Mouse (Mus musculus) olfactory bulb, adult 2 months (tissue): ENCODE data around the gene Eno1. TPM values are rescaled to one million over a fixed set of nuclear protein-coding genes. Genes with fewer than 3 reads are reported as not detected.

Experiments used
- H3K27ac ChIP-seq: fragments of 200-500 bp; 2 replicates; pipeline ENCODE4 v1.5.1; 2012; ENCODE audit warnings: low read depth, low read length; ENCODE audit not compliant: insufficient read depth
- H3K4me1 ChIP-seq: fragments of 200-500 bp; 2 replicates; pipeline ENCODE4 v1.6.1; 2012; ENCODE audit warnings: low read length; ENCODE audit not compliant: control insufficient read depth, insufficient read depth
- H3K4me3 ChIP-seq: fragments of 200-500 bp; 2 replicates; pipeline ENCODE4 v1.5.1; 2012; ENCODE audit warnings: mild to moderate bottlenecking, low read depth, low read length, moderate library complexity; ENCODE audit not compliant: insufficient read depth
- CTCF ChIP-seq: fragments of 200-500 bp; IDR thresholded peaks from 2 replicates; pipeline ENCODE4 v1.5.1; 2012; ENCODE audit warnings: low read depth, mild to moderate bottlenecking, low read length, moderate library complexity; ENCODE audit not compliant: insufficient read depth
- POLR2A ChIP-seq: fragments of 200-500 bp; IDR thresholded peaks from 2 replicates; pipeline ENCODE4 v1.6.1; 2012; ENCODE audit warnings: mild to moderate bottlenecking, low read depth, low read length, moderate library complexity; ENCODE audit not compliant: insufficient read depth
- WGBS: fragments of 180-500 bp; shearing (Covaris S2); methylation state at CpG from one replicate; pipeline ENCODE4 v1.1.7; 2018; 5-methylcytosine and 5-hydroxymethylcytosine counted together
- polyA plus RNA-seq: library from polyadenylated mRNA; stranded (reverse); fragments of >200 nt; gene quantifications from 2 replicates; pipeline ENCODE4 v1.2.4, GENCODE M21; 2012; ENCODE audit warnings: low replicate concordance; ENCODE audit not compliant: missing spikeins, insufficient read depth, insufficient read length

Eno1 gene
- polyA plus RNA-seq, 1 experiment, result not detected

- H3K27ac ChIP-seq, result no peak overlapping the region
- peaks cover 37% of the 10 kb centered on the region for H3K4me1 ChIP-seq
- TF ChIP-seq CTCF (no peak), POLR2A (no peak)
- H3K4me3 ChIP-seq, result no peak overlapping the region
- WGBS, result 54% methylated on average over 1 of the region's 1 CpGs
Measured at GRCm38 (mm10) chr4:150240381-150240886, 3.9 kb downstream of the Eno1 start.

- WGBS, result 36% methylated on average over 4 of the region's 4 CpGs
- Histone ChIP-seq H3K27ac (no peak overlapping the region), H3K4me3 (no peak overlapping the region), H3K4me1 (peaks cover 37% of the 10 kb centered on the region)
- TF ChIP-seq CTCF (no peak), POLR2A (no peak)
Measured at GRCm38 (mm10) chr4:150241708-150242107, 5.2 kb downstream of the Eno1 start.

- TF ChIP-seq CTCF (no peak), POLR2A (no peak)
- WGBS, result 67% methylated on average over 5 of the region's 5 CpGs
- Histone ChIP-seq H3K4me3 (no peak overlapping the region), H3K4me1 (peaks cover 40% of the 10 kb centered on the region), H3K27ac (no peak overlapping the region)
Measured at GRCm38 (mm10) chr4:150242745-150243144, 6.2 kb downstream of the Eno1 start.

- 47% methylated on average over 2 of the region's 2 CpGs for WGBS
- Histone ChIP-seq H3K27ac (no peak overlapping the region), H3K4me3 (no peak overlapping the region), H3K4me1 (peaks cover 35% of the 10 kb centered on the region)
- TF ChIP-seq CTCF (no peak), POLR2A (no peak)
Measured at GRCm38 (mm10) chr4:150245876-150246275, 9.4 kb downstream of the Eno1 start.

GRCm38 (mm10) chr4:150248009-150248408, 11.5 kb downstream of the Eno1 start:
- 37% methylated on average over 5 of the region's 5 CpGs for WGBS
- Histone ChIP-seq H3K4me3 (no peak overlapping the region), H3K4me1 (peaks cover 22% of the 10 kb centered on the region), H3K27ac (no peak overlapping the region)
- TF ChIP-seq POLR2A, result no peak
- TF ChIP-seq CTCF, result peak; percentile 68

- H3K4me3 ChIP-seq, result no peak overlapping the region
- H3K4me1 ChIP-seq, result peaks cover 19% of the 10 kb centered on the region
- 70% methylated on average over 5 of the region's 5 CpGs for WGBS
- TF ChIP-seq CTCF (no peak), POLR2A (no peak)
- H3K27ac ChIP-seq, result no peak overlapping the region
Measured at GRCm38 (mm10) chr4:150248917-150249316, 12.4 kb downstream of the Eno1 start.

GRCm38 (mm10) chr4:150249731-150250270, 13.3 kb downstream of the Eno1 start:
- no peak overlapping the region for H3K4me3 ChIP-seq
- TF ChIP-seq CTCF (no peak), POLR2A (no peak)
- peaks cover 23% of the 10 kb centered on the region for H3K4me1 ChIP-seq
- H3K27ac ChIP-seq, result 0 out of 2 replicates have a peak overlapping the region, but pooled peaks have one; percentile 7
- 53% methylated on average over 5 of the region's 5 CpGs for WGBS

GRCm38 (mm10) chr4:150250549-150251422, 14.3 kb downstream of the Eno1 start:
- TF ChIP-seq CTCF (no peak), POLR2A (no peak)
- Histone ChIP-seq H3K27ac (peak overlapping the region; percentile 18), H3K4me1 (peaks cover 23% of the 10 kb centered on the region), H3K4me3 (no peak overlapping the region)
- WGBS, result 15% methylated on average over 18 of the region's 18 CpGs

- TF ChIP-seq POLR2A (no peak), CTCF (no peak)
- WGBS, result 69% methylated on average over 4 of the region's 4 CpGs
- peaks cover 35% of the 10 kb centered on the region for H3K4me1 ChIP-seq
- no peak overlapping the region for H3K27ac ChIP-seq
- no peak overlapping the region for H3K4me3 ChIP-seq
Measured at GRCm38 (mm10) chr4:150254416-150254815, 17.9 kb downstream of the Eno1 start.
